In the genomic region with DNA sequence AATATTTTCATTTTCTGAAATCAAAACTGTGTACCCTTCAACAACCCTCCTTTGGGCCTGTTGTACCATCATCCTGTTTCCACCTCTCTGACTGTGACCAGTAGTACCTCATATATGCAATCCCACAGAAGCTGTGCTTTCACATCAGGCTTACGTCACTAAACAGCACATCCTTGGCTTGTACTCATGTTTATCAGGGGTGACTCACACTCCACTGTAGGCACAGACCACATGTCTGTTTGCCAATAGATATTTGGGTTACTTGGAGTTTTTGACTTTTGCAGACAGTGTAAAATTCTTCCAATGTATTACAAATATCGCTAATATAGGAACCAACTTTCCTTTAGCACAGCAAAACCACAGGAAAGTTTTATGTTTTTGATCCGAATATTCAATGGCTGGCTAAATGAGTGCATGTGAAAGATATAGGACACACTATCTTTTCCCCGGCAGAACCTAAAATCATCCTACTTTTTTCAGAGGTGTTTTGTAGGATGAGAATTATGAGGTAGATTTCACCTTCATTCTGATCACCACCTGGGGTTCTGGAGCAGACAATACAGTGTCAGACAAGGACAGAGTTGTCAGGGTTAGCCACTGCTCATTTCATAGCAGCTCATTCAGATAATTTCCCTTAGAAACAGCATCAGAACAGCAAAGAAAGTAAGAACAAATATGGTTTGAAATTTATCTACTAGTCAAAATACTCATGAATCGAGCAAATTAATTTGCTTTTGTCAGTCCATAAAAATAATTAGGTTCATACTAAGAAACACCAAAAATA, we compare ENCODE assay signal across 11 mouse cellular contexts. TPM values are rescaled to one million over a fixed set of nuclear protein-coding genes. Genes with fewer than 3 reads are reported as not detected.
DNase-seq lines count a peak whose midpoint lies in the region; ATAC-seq and TF ChIP-seq lines count a peak whose summit lies in the region.
"Had no signal": no experiment of that assay in that cellular context is flagged by ENCODE, and none has a peak within 500 bp of the region (broad histone marks: within the 10 kb centered on the region; RNA-seq: fewer than 3 reads in every experiment).

No protein-coding gene starts in this region.

- H3K4me1 ChIP-seq in heart, embryonic 13.5 days = peaks cover 53% of the 10 kb centered on the region
- peaks cover 26% of the 10 kb centered on the region for H3K4me1 ChIP-seq in heart, embryonic 10.5 days
- no peaks in the 10 kb centered on the region for H3K4me1 ChIP-seq in midbrain, embryonic 10.5 days
- no peaks in the 10 kb centered on the region for H3K4me1 ChIP-seq in forebrain, embryonic 11.5 days (replicated peaks; ENCODE audit: control insufficient read depth, insufficient read depth, low read length)
- H3K4me1 ChIP-seq: embryonic facial prominence, embryonic 12.5 days had no signal

- TF ChIP-seq POLR2A in myocyte (IDR thresholded peaks at IDR 0.05; ENCODE audit: insufficient read length, low read depth) = no peak

- no peaks in the 10 kb centered on the region for H3K27me3 ChIP-seq in heart, embryonic 13.5 days (replicated peaks)
- H3K27me3 ChIP-seq in heart, embryonic 10.5 days (ENCODE audit: insufficient read depth, poor library complexity, severe bottlenecking) = no peaks in the 10 kb centered on the region
- H3K27me3 ChIP-seq in myocyte (ENCODE audit: control insufficient read depth, insufficient read depth, insufficient read length) = no peaks in the 10 kb centered on the region
- no peaks in the 10 kb centered on the region for H3K27me3 ChIP-seq in midbrain, embryonic 10.5 days (ENCODE audit: low read depth, poor library complexity, severe bottlenecking)
- no peaks in the 10 kb centered on the region for H3K27me3 ChIP-seq in forebrain, embryonic 11.5 days (ENCODE audit: control insufficient read depth, insufficient read depth, low read length)
- H3K27me3 ChIP-seq: embryonic facial prominence, embryonic 12.5 days had no signal

- H3ac ChIP-seq in myocyte (ENCODE audit: control insufficient read depth, insufficient read length) = no peak overlapping the region

- H3K9me3 ChIP-seq in heart, embryonic 13.5 days = no peaks in the 10 kb centered on the region
- H3K9me3 ChIP-seq in heart, embryonic 10.5 days = no peaks in the 10 kb centered on the region
- no peaks in the 10 kb centered on the region for H3K9me3 ChIP-seq in midbrain, embryonic 10.5 days (replicated peaks)
- no peaks in the 10 kb centered on the region for H3K9me3 ChIP-seq in forebrain, embryonic 11.5 days (ENCODE audit: control insufficient read depth, low read length)
- H3K9me3 ChIP-seq: embryonic facial prominence, embryonic 12.5 days had no signal

- WGBS in heart, embryonic 13.5 days = 70% methylated on average over 5 of the region's 5 CpGs
- 71% methylated on average over 5 of the region's 5 CpGs for WGBS in heart, embryonic 10.5 days
- 92% methylated on average over 5 of the region's 5 CpGs for WGBS in midbrain, embryonic 10.5 days
- WGBS in forebrain, embryonic 11.5 days = 91% methylated on average over 5 of the region's 5 CpGs

- ATAC-seq in heart, embryonic 13.5 days (ENCODE audit: extremely low read depth, insufficient number of reproducible peaks, low FRiP score, low TSS enrichment) = no peak
- ATAC-seq in hematopoietic stem cell, adult 5-6 weeks (replicated peaks in 1 of 2; ENCODE audit: insufficient read depth in 1 of 2, low FRiP score in 2 of 2, low TSS enrichment in 1 of 2, low read depth in 1 of 2, poor library complexity in 2 of 2, severe bottlenecking in 2 of 2) = peak; percentile 42 to 52; a peak in 2 of 4 replicates
- no peak for ATAC-seq in forebrain, embryonic 11.5 days (replicated peaks; ENCODE audit: low FRiP score)

- H3K36me3 ChIP-seq in heart, embryonic 13.5 days = peaks cover 15% of the 10 kb centered on the region
- H3K36me3 ChIP-seq in heart, embryonic 10.5 days = no peaks in the 10 kb centered on the region; the same call in 1 of the 2 replicates
- peaks cover 9% of the 10 kb centered on the region for H3K36me3 ChIP-seq in myocyte (ENCODE audit: control insufficient read depth, insufficient read depth)
- H3K36me3 ChIP-seq in midbrain, embryonic 10.5 days = peaks cover 18% of the 10 kb centered on the region
- H3K36me3 ChIP-seq in forebrain, embryonic 11.5 days (ENCODE audit: control insufficient read depth, insufficient read depth, low read length) = no peaks in the 10 kb centered on the region
- H3K36me3 ChIP-seq: embryonic facial prominence, embryonic 12.5 days had no signal

- H3K4me3 ChIP-seq in heart, embryonic 13.5 days = no peak overlapping the region
- no peak overlapping the region for H3K4me3 ChIP-seq in heart, embryonic 10.5 days
- no peak overlapping the region for H3K4me3 ChIP-seq in myocyte
- H3K4me3 ChIP-seq in midbrain, embryonic 10.5 days = no peak overlapping the region
- no peak overlapping the region for H3K4me3 ChIP-seq in forebrain, embryonic 11.5 days (ENCODE audit: low read depth, low read length)
- H3K4me3 ChIP-seq: embryonic facial prominence, embryonic 12.5 days had no signal

- no peak for DNase-seq in heart, embryonic 10.5 days (ENCODE audit: low spot score)
- peak; percentile 61 for DNase-seq in adipocyte (ENCODE audit: low spot score)
- DNase-seq in midbrain, embryonic 10.5 days (ENCODE audit: low spot score) = no peak
- DNase-seq in kidney, adult 8-10 months = no peak
- DNase-seq in forebrain, embryonic 11.5 days (ENCODE audit: low spot score) = no peak
- DNase-seq: kidney, adult 2 months had no signal

- no peak overlapping the region for H3K4me2 ChIP-seq in heart, embryonic 13.5 days
- no peak overlapping the region for H3K4me2 ChIP-seq in myocyte (ENCODE audit: low read depth)
- H3K4me2 ChIP-seq in forebrain, embryonic 11.5 days (ENCODE audit: low read depth, low read length, severe bottlenecking) = no peak overlapping the region
- H3K4me2 ChIP-seq: embryonic facial prominence, embryonic 12.5 days; midbrain, embryonic 11.5 days had no signal

- no peak overlapping the region for H3K9ac ChIP-seq in heart, embryonic 13.5 days
- H3K9ac ChIP-seq in forebrain, embryonic 11.5 days (ENCODE audit: low read length) = no peak overlapping the region
- H3K9ac ChIP-seq: embryonic facial prominence, embryonic 12.5 days had no signal

- H3K79me2 ChIP-seq in myocyte (ENCODE audit: control insufficient read depth, insufficient read depth) = no peaks in the 10 kb centered on the region

- H3K27ac ChIP-seq in heart, embryonic 13.5 days (replicated peaks) = 0 out of 2 replicates have a peak overlapping the region, but pooled peaks have one; percentile 2
- no peak overlapping the region for H3K27ac ChIP-seq in heart, embryonic 10.5 days
- no peak overlapping the region for H3K27ac ChIP-seq in midbrain, embryonic 10.5 days (replicated peaks)
- H3K27ac ChIP-seq in forebrain, embryonic 11.5 days (ENCODE audit: low read depth, low read length) = no peak overlapping the region
- H3K27ac ChIP-seq: embryonic facial prominence, embryonic 12.5 days had no signal

TF ChIP-seq in myocyte, 11 proteins besides CTCF, POLR2A, EP300 and RAD21:
- peak; percentile 13 for TF ChIP-seq USF1 (IDR thresholded peaks at IDR 0.05; ENCODE audit: low read depth)
- no peak for TF ChIP-seq MAX (IDR thresholded peaks at IDR 0.05; ENCODE audit: low read depth)

RNA-seq across cellular contexts. Expression of a gene that starts 30.4 kb away (rescaled TPM):
- 53.4 and 54.3 TPM in 2 replicates for polyA plus RNA-seq in heart, embryonic 13.5 days (2015; fragmentation: Nextera tagmentation; extraction: Ambion mirVana)
- 35.8 and 46.4 TPM in 2 replicates for polyA plus RNA-seq in heart, embryonic 10.5 days (2016; fragmentation: Nextera tagmentation; extraction: Ambion mirVana)
- total RNA-seq in hematopoietic stem cell, adult 5-6 weeks (2017) = 62.8 and 80.1 TPM in 2 replicates
- polyA plus RNA-seq in myocyte (2012; fragmentation: generic; extraction: Trizol) = 53.6 TPM
- polyA plus RNA-seq in midbrain, embryonic 10.5 days (2016; fragmentation: Nextera tagmentation; extraction: Ambion mirVana) = 25.2 and 26.4 TPM in 2 replicates
- polyA plus RNA-seq in forebrain, embryonic 11.5 days (2014; fragmentation: Nextera tagmentation; extraction: Ambion mirVana) = 29.2 and 31.7 TPM in 2 replicates

RNA-seq across cellular contexts. Expression of a gene that starts 30.5 kb away (rescaled TPM):
- polyA plus RNA-seq in heart, embryonic 13.5 days (2015; fragmentation: Nextera tagmentation; extraction: Ambion mirVana) = 24.3 and 28.5 TPM in 2 replicates
- polyA plus RNA-seq in heart, embryonic 10.5 days (2016; fragmentation: Nextera tagmentation; extraction: Ambion mirVana) = 24.5 and 27.3 TPM in 2 replicates
- 10.4 and 18.3 TPM in 2 replicates for total RNA-seq in hematopoietic stem cell, adult 5-6 weeks (2017)
- polyA plus RNA-seq in myocyte (2012; fragmentation: generic; extraction: Trizol) = 11.3 TPM
- 23.9 TPM in 2 replicates for polyA plus RNA-seq in midbrain, embryonic 10.5 days (2016; fragmentation: Nextera tagmentation; extraction: Ambion mirVana)
- polyA plus RNA-seq in forebrain, embryonic 11.5 days (2014; fragmentation: Nextera tagmentation; extraction: Ambion mirVana) = 23.2 and 25.8 TPM in 2 replicates

Comparison
In these comparisons a context has a peak if more than half of its experiments do, and no peak if none do; other contexts are left out.
1. ATAC-seq: peak in hematopoietic stem cell, adult 5-6 weeks (2 of 2); none in heart, embryonic 13.5 days (single experiment) and forebrain, embryonic 11.5 days (single experiment).